Mouse (Mus musculus) kidney, postnatal 4 days (tissue): ENCODE results near the gene Zfp579.

Experiments
- DNase-seq, 2 experiments: peaks; one replicate each; pipeline ENCODE4 v3.0.0; 2021; ENCODE audit warnings: mixed read lengths in 2 of 2

The Zfp579 gene

GRCm38 (mm10) chr7:4957361-4957760, 38.6 kb downstream of the Zfp579 start:
- DNase-seq, result no peak

- no peak for DNase-seq
Measured at GRCm38 (mm10) chr7:4953815-4954445, 42.0 kb downstream of the Zfp579 start.

GRCm38 (mm10) chr7:4950561-4951342, 45.2 kb downstream of the Zfp579 start:
- no peak for DNase-seq

GRCm38 (mm10) chr7:4948386-4948785, 47.6 kb downstream of the Zfp579 start:
- no peak for DNase-seq

- no peak for DNase-seq
Measured at GRCm38 (mm10) chr7:4947855-4948254, 48.1 kb downstream of the Zfp579 start.

- peak; percentile 95 for DNase-seq
Measured at GRCm38 (mm10) chr7:4943223-4943815, 52.6 kb downstream of the Zfp579 start.

- DNase-seq, result no peak
Measured at GRCm38 (mm10) chr7:4942673-4943072, 53.3 kb downstream of the Zfp579 start.

- DNase-seq, result peak; percentile 87 to 89
Measured at GRCm38 (mm10) chr7:4940068-4940479, 55.9 kb downstream of the Zfp579 start.

- DNase-seq, result peak; percentile 88
Measured at GRCm38 (mm10) chr7:4938456-4938855, 57.5 kb downstream of the Zfp579 start.

- no peak for DNase-seq
Measured at GRCm38 (mm10) chr7:4937392-4937791, 58.6 kb downstream of the Zfp579 start.

GRCm38 (mm10) chr7:4936832-4937231, 59.1 kb downstream of the Zfp579 start:
- peak in 1 of 2 experiments; percentile 17 for DNase-seq

- no peak for DNase-seq
Measured at GRCm38 (mm10) chr7:4934160-4934914, 61.6 kb downstream of the Zfp579 start.
